Mouse (Mus musculus): ENCODE results near the gene Yrdc.

Yrdc gene

DNA sequence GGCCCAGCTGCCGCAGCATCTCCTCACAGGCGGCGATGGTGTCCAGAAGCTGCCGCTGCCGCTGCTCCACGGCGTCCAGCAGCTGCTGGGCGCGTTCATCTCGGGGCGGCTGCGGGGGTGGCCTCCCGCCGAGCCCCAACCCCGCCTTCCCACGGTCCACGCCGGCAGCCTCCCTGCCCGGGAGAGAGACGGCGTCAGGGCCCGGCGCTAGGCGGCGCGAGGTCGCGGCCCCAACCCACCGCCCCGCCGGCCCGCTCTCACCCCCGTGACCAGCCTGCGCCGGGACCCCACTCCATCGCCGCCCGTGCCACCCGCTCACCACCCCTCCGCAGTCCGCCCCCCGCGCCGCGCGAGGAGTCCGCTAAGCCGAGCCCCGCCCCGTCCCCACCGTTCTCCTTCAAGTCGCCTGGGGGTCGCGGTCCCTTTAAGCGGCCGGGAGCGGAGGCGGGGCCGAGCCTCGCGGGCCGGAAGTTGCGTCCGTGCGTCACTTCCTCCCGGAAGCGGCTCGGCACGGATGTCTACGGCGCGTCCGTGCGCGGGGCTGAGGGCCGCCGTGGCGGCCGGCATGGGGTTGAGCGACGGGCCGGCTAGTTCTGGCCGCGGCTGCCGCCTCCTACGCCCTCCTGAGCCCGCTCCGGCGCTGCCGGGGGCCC lies at the start of gene Yrdc:
TSS of gene Yrdc (plus strand) at position 419 of the 653 bp plus-strand sequence.
- H3K27me3 ChIP-seq (ENCODE audit: insufficient read depth, low read length), result no peaks in the 10 kb centered on the region
- H3K36me3 ChIP-seq (ENCODE audit: insufficient read depth, low read length), result peaks cover 53% of the 10 kb centered on the region
- H3K4me3 ChIP-seq (replicated peaks; ENCODE audit: low read length), result peak within 1 kb of the TSS; percentile 95
- peaks cover 53% of the 10 kb centered on the region for H3K4me1 ChIP-seq (replicated peaks; ENCODE audit: low read depth, low read length)
- no peaks in the 10 kb centered on the region for H3K9me3 ChIP-seq (ENCODE audit: low read length)
- no peak for TF ChIP-seq NANOG (IDR thresholded peaks at IDR 0.05; ENCODE audit: borderline replicate concordance, low read length)
- no peak for TF ChIP-seq POU5F1 (IDR thresholded peaks at IDR 0.05; ENCODE audit: borderline replicate concordance, low read length)

DNA sequence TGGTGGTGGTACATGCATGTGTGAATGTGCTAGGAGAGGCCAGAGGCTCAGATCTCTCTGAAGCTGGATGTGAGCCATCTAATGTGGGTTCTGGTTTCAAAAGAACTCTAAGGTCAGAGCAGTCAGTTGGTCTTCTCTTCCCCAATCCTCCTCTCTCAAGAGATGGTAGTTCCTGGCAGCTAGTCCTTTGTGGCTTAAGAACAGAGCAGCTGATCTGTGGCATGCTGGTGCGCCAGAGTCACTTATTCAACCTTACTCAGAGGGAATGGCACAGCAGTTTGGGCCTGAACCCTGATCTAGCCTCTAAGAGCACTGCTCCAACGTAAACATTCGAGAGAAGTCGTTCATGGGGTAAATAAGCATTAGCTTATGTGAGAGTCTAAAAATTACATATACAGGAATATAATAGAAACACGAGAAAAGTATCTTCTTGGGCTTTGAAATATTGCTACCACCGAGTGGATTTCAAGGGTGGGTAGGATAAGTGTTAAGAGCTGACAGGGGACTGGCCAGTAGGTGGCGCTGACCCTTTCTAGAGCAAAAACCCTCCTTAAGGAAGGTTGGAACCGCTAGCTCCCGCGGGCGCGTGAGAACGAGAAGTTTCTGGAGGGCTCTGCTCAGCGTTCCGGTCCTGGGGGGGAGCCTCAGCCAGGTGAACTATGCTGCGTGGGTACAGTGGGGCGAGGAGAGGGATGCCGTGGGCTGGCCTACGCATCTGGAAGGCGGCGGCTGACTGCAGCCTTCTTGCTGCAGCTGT lies 48.7 kb upstream of the Yrdc start, which contains the start of gene Mtf1:
TSS of gene Mtf1 (plus strand) at position 553 of the 757 bp plus-strand sequence.
- H3K9me3 ChIP-seq (ENCODE audit: low read length), result no peaks in the 10 kb centered on the region
- H3K4me3 ChIP-seq (replicated peaks; ENCODE audit: low read length), result peak within 1 kb of the TSS; percentile 100
- no peak for TF ChIP-seq NANOG (IDR thresholded peaks at IDR 0.05; ENCODE audit: borderline replicate concordance, low read length)
- TF ChIP-seq CTCF (conservative IDR thresholded peaks at IDR 0.05; ENCODE audit: low read length), result peak; percentile 80
- H3K4me1 ChIP-seq (replicated peaks; ENCODE audit: low read depth, low read length), result peaks cover 44% of the 10 kb centered on the region
- no peaks in the 10 kb centered on the region for H3K27me3 ChIP-seq (ENCODE audit: insufficient read depth, low read length)
- H3K36me3 ChIP-seq (ENCODE audit: insufficient read depth, low read length), result peaks cover 57% of the 10 kb centered on the region

DNA sequence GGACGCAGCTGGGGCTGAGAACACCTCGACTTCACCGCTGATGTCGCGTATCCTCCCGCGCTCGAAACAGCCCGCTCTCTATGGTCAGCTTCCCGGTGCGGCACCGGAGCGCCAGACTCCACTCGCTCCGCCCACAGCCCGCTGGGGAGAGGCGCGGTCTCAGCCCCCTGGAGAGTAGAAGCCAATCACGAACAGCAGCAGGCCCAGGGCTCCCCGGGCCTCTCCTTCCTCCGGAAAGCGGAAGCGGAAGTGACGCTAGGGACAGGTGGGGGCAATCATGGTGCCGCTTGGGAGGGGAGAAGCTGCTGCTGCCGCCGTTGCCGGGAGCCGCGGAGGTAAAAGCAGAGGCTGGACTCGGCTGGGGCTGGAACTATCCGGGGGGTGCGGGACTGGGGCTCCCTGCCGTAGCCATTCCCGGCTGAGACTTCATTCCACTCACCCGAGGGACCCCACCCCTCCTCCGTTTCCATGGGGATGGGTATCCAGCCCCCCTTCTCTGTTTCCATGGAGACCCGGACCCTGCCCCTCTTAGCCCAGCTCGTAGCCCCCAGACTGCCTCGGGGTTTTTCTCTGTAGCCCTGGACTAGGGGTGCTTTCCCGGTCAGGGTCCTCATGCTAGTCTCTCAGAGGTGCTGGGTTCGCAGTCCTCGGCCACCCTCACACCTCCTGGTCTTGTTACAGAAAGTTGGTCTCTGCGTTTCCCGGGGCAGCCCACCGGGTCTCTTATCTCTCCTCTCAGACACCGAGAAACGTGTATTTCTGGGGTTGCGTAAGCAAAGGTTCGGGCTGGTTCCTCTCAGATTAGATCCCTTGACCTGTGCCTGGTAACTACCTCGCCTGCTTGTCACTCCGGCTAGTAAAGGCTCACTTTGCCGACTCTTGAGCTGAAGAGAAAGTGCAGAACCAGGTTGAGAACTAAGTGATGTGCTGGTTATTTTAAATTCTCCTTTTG lies 47.9 kb upstream of the Yrdc start:
- no peaks in the 10 kb centered on the region for H3K27me3 ChIP-seq (ENCODE audit: insufficient read depth, low read length)

DNA sequence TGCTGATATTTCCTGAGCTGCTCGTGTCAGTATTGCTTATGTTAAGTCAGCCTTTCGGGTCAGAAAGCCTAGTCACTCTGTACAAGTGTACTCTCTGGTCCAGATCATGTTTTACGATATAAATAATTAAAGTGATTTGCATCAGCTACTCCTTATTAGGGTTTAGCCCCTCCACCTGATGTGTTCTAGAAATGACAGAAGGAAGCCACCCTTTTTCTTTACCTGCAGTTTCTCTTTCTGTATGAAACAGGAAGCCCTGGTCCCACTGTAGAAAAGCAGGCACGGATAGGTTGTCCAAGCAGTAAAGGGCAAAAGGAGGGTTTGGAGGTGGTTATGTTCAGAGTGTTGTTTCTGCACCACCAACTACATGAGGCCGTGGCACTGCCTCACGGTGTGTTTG lies 47.1 kb upstream of the Yrdc start:
- no peaks in the 10 kb centered on the region for H3K27me3 ChIP-seq (ENCODE audit: insufficient read depth, low read length)
- H3K9me3 ChIP-seq (ENCODE audit: low read length), result no peaks in the 10 kb centered on the region
- H3K4me3 ChIP-seq (replicated peaks; ENCODE audit: low read length), result peak overlapping the region; percentile 100
- TF ChIP-seq POU5F1 (IDR thresholded peaks at IDR 0.05; ENCODE audit: borderline replicate concordance, low read length) (no peak), NANOG (IDR thresholded peaks at IDR 0.05; ENCODE audit: borderline replicate concordance, low read length) (no peak), CTCF (conservative IDR thresholded peaks at IDR 0.05; ENCODE audit: low read length) (no peak)
- H3K36me3 ChIP-seq (ENCODE audit: insufficient read depth, low read length), result peaks cover 61% of the 10 kb centered on the region
- peaks cover 61% of the 10 kb centered on the region for H3K4me1 ChIP-seq (replicated peaks; ENCODE audit: low read depth, low read length)

More for the DNA sequence above, 47.9 kb upstream of the Yrdc start:
- Histone ChIP-seq H3K4me1 (replicated peaks; ENCODE audit: low read depth, low read length) (peaks cover 53% of the 10 kb centered on the region), H3K9me3 (ENCODE audit: low read length) (no peaks in the 10 kb centered on the region), H3K4me3 (replicated peaks; ENCODE audit: low read length) (peak overlapping the region; percentile 100), H3K36me3 (ENCODE audit: insufficient read depth, low read length) (peaks cover 62% of the 10 kb centered on the region)
- TF ChIP-seq NANOG (IDR thresholded peaks at IDR 0.05; ENCODE audit: borderline replicate concordance, low read length) (no peak), CTCF (conservative IDR thresholded peaks at IDR 0.05; ENCODE audit: low read length) (no peak), POU5F1 (IDR thresholded peaks at IDR 0.05; ENCODE audit: borderline replicate concordance, low read length) (no peak)

DNA sequence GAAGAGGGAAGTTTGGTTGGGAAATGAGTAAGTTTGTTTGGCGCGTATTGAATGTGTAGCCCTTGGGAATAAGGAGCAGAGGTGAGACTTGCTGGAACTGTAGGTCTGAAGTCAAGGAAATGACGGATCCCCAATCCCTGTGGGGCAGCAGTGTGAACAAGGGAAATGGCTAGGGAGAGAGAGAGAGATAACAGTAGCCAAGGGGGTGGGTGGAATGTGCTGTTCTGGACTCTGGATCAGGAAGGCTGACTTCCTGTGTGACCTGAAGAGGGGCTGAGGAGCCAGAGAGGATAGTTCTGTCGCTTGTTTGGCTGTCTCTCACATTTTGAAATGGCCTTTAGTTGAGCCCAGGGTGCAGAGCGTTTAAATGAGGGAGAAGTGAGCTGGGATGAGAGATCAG lies 42.0 kb upstream of the Yrdc start:
- Histone ChIP-seq H3K4me3 (replicated peaks; ENCODE audit: low read length) (no peak overlapping the region), H3K27me3 (ENCODE audit: insufficient read depth, low read length) (no peaks in the 10 kb centered on the region), H3K4me1 (replicated peaks; ENCODE audit: low read depth, low read length) (peaks cover 75% of the 10 kb centered on the region), H3K9me3 (ENCODE audit: low read length) (no peaks in the 10 kb centered on the region), H3K36me3 (ENCODE audit: insufficient read depth, low read length) (peaks cover 78% of the 10 kb centered on the region)
- TF ChIP-seq CTCF (conservative IDR thresholded peaks at IDR 0.05; ENCODE audit: low read length), result no peak
- no peak for TF ChIP-seq POU5F1 (IDR thresholded peaks at IDR 0.05; ENCODE audit: borderline replicate concordance, low read length)
- no peak for TF ChIP-seq NANOG (IDR thresholded peaks at IDR 0.05; ENCODE audit: borderline replicate concordance, low read length)

DNA sequence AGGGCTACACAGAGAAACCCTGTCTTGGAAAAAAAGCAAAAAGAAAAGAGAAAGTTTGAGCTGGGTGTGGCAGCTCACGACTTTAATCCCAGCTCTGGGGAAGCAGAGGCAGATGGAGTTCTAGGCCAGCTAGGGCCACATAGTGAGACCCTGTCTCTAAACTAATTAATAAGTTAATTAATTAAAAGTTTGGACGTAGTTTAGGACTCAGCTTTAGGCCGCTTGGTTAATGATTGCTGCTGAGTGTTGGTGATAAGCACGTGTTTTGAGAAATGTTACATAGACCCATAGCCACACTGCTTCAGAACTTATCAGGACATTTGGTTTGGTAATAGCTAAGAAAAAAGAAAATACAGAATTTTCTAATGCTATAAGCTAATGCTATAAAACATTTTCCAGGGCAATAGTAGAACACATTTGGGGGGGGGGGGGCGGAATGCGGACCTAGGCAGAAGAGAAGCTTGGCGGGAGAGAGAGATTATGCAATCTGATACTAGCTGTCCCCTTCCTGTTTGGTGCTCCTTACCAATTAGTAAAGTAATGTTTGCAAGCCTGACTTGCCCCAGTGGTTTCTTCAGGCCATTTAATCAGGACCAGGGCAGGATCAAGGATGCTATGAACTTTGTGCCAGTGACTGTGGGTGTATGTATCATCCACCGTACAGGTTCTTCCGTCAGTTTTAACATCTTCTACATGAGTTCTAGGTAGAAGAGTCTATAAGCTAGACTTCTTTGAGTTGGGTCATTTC lies 41.2 kb upstream of the Yrdc start:
- Histone ChIP-seq H3K9me3 (ENCODE audit: low read length) (no peaks in the 10 kb centered on the region), H3K4me1 (replicated peaks; ENCODE audit: low read depth, low read length) (peaks cover 74% of the 10 kb centered on the region), H3K27me3 (ENCODE audit: insufficient read depth, low read length) (no peaks in the 10 kb centered on the region), H3K36me3 (ENCODE audit: insufficient read depth, low read length) (peaks cover 81% of the 10 kb centered on the region), H3K4me3 (replicated peaks; ENCODE audit: low read length) (no peak overlapping the region)
- TF ChIP-seq CTCF (conservative IDR thresholded peaks at IDR 0.05; ENCODE audit: low read length) (no peak), POU5F1 (IDR thresholded peaks at IDR 0.05; ENCODE audit: borderline replicate concordance, low read length) (no peak), NANOG (IDR thresholded peaks at IDR 0.05; ENCODE audit: borderline replicate concordance, low read length) (no peak)

DNA sequence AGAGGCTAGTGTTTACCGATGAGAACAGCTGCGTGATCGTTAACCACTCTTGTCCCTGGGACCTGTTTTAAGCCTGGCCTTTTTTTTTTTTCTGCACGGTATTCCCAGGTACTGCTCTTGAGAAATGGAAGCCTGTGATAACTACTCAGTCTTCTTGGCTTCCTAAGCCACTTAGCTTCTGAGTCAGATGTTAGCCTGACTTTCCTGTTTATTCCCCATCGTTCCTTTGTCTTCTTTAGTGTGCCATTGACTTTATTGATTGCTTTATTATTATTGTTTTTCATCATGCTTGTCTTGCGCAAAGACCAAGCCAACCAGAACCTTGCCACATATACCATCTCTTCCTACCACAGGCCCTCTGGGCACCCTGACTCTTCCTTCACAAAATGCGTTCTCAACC lies 40.4 kb upstream of the Yrdc start:
- TF ChIP-seq CTCF (conservative IDR thresholded peaks at IDR 0.05; ENCODE audit: low read length) (no peak), POU5F1 (IDR thresholded peaks at IDR 0.05; ENCODE audit: borderline replicate concordance, low read length) (no peak), NANOG (IDR thresholded peaks at IDR 0.05; ENCODE audit: borderline replicate concordance, low read length) (no peak)
- no peaks in the 10 kb centered on the region for H3K9me3 ChIP-seq (ENCODE audit: low read length)
- peaks cover 72% of the 10 kb centered on the region for H3K4me1 ChIP-seq (replicated peaks; ENCODE audit: low read depth, low read length)
- H3K27me3 ChIP-seq (ENCODE audit: insufficient read depth, low read length), result no peaks in the 10 kb centered on the region
- H3K4me3 ChIP-seq (replicated peaks; ENCODE audit: low read length), result no peak overlapping the region
- H3K36me3 ChIP-seq (ENCODE audit: insufficient read depth, low read length), result peaks cover 77% of the 10 kb centered on the region
